Mouse (Mus musculus): ENCODE results near the gene Efna1. TPM values are rescaled to one million over a fixed set of nuclear protein-coding genes. Genes with fewer than 3 reads are reported as not detected.

Gene Efna1
- polyA plus RNA-seq, 1 experiment = not detected

DNA sequence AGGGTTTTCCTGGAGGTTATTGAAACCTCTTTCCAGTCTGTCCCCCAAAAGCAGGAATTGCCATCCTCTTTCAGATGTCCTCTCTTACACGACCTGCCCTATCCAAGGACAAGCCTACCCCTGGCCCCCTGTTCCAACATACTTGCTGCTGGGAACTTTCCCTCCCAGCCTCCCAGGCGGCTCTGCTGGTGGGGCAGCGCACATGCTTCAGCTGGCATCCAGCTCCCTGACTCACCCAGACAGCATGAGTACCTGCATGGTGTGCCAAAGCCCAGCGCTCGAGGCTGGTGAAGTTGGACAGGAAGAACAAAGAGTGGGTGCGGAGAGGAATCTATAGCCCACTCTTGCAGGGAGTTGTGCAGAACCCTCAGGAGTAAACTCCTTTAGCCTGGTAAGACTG lies 10.1 kb downstream of the Efna1 start:
- no peak for TF ChIP-seq GATA1 (IDR thresholded peaks at IDR 0.05; ENCODE audit: low read length)

DNA sequence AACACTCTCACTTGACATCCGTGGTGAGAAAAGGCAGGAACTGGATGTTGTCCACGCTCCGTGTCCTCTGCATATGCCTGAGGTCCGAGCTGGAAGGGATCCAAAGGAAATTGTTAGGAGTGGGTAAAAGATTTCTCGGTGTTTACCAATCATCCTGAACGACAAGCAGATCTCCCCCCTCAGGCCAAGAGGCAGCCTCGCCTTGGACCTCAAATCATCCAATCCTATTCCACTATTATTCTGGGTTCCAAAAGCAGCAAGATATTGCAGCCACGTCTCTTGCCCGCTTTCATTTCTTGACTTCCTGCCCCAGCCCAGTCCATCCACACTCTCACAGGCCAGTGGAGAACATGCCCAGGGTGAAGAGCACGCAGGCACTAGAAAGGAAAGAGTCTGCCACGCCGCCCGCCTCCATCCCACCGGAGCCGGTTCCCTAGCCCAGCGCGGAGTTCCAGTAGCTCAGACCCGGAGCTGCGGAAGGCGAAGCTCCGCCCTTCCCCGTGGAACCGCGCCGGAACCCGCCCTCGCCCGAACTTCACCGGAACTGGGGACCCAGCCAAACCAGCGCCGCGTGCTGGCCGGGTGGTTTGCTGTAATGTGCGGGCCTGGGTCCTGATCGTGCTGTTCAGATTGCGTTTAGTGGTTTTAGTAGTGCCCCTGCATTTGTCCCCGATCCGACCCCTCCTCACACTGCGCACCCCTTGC lies 10.7 kb downstream of the Efna1 start, which contains the start of gene Slc50a1:
Slc50a1 (minus strand) TSS at position 520 of the 705 bp plus-strand sequence.
- no peak for TF ChIP-seq GATA1 (IDR thresholded peaks at IDR 0.05; ENCODE audit: low read length)

GRCm38 (mm10) chr3:89268916-89269315 lies 12.0 kb downstream of the Efna1 start:
- no peak for TF ChIP-seq GATA1 (IDR thresholded peaks at IDR 0.05; ENCODE audit: low read length)

GRCm38 (mm10) chr3:89266439-89266893 lies 14.5 kb downstream of the Efna1 start:
- no peak for TF ChIP-seq GATA1 (IDR thresholded peaks at IDR 0.05; ENCODE audit: low read length)

DNA sequence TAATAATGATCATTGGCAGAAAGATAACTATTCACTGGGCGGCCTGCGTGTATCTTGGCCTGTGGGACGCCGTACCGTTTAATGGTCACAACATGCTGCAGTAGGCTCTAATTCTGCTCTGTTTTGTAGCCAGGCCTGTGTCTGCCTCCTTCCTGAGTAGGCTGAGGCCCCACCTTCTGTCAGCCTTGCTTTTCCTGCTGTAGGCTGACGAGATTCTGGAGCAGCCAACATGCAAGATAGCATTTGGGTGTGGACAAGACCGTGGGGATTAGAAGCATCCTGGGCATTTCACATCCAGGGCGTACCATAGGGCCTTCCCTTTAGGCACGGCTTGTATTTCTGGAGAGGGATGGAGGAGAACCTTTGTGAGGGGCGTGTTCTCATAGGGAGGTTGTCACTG lies 18.5 kb downstream of the Efna1 start:
- no peak for TF ChIP-seq GATA1 (IDR thresholded peaks at IDR 0.05; ENCODE audit: low read length)

GRCm38 (mm10) chr3:89260211-89260610 lies 20.7 kb downstream of the Efna1 start:
- no peak for TF ChIP-seq GATA1 (IDR thresholded peaks at IDR 0.05; ENCODE audit: low read length)

DNA sequence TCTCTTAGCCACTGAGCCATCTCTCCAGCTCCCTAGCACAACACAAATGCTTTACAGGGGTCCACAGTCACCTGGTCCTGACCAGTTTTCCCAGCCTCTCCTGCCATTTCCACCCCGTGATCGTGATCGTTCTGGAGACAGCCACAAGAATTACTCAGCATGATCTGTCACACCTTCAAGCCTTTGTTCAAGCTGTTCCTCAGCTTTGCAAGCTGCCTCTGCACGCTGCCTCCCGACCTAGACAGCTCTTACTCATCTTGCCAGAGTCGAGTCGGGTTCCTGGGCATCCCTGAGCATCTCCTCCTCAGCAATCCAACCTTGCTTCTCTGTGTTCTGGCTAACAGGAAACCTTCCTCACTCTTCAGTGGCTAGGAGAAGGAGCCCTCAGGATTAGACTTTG lies 21.9 kb downstream of the Efna1 start, which contains the start of gene Dpm3:
Dpm3 (plus strand) TSS at position 283 of the 400 bp plus-strand sequence.
- no peak for TF ChIP-seq GATA1 (IDR thresholded peaks at IDR 0.05; ENCODE audit: low read length)

DNA sequence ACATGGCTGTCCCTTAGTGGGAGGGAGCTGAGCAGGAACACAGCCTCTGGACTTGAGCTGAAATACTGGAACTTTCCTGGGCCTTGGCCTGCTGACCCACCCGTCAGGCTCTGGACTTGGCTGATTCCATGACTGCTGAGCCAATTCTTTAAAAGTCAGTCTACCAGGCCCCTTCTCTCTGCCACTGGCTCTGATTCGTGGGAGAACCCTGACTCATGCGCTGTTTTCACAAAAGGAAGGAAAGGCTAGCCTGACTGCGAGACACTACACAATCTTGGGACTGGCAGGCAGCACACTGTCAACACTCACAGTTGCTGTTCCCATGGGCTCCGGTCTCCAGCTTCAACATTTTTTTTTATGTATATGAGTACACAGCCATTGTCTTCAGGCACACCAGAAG lies 24.8 kb downstream of the Efna1 start:
- TF ChIP-seq GATA1 (IDR thresholded peaks at IDR 0.05; ENCODE audit: low read length) = no peak

DNA sequence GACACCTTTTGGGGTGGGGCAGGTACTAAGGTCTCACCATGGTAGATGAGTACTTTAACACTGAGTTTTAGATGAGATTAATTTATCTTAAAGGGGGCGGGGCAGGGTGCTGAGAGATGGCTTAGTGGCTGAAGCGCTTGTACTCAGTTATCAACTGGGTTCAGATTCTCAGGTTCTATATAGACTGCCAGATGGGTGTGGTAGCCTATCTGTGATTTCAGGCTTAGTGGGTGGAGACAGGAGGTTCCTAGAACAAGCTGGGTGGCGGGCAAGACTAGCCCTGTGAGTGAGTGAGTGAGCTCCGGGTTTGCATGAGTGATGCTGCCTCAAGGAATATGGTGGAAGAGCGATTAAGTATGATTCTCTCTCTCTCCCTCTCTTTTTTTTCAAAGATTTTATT lies 25.9 kb downstream of the Efna1 start:
- no peak for TF ChIP-seq GATA1 (IDR thresholded peaks at IDR 0.05; ENCODE audit: low read length)

GRCm38 (mm10) chr3:89251365-89251895 lies 29.5 kb downstream of the Efna1 start:
- no peak for TF ChIP-seq GATA1 (IDR thresholded peaks at IDR 0.05; ENCODE audit: low read length)

GRCm38 (mm10) chr3:89250435-89251040 lies 30.4 kb downstream of the Efna1 start:
- TF ChIP-seq GATA1 (IDR thresholded peaks at IDR 0.05; ENCODE audit: low read length) = no peak

DNA sequence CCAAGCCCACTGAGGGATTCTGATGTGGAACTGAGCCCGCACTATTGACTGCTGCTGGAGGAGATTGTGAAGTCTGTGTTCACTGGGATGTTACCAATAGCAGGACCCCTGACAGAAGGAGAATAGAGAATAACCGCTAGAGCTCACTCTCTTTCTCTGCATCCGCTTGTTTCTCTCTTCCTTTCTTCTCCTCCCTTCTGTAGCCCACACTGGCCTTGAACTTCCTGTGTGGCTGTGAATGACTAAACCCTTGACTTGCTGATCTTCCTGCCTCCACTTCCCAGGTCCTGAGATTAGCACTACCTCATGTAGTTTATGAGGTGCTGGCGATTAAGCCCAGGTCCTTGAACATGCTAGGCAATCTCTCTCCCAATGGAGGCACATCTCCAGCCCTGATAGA lies 33.5 kb downstream of the Efna1 start:
- TF ChIP-seq GATA1 (IDR thresholded peaks at IDR 0.05; ENCODE audit: low read length) = no peak

DNA sequence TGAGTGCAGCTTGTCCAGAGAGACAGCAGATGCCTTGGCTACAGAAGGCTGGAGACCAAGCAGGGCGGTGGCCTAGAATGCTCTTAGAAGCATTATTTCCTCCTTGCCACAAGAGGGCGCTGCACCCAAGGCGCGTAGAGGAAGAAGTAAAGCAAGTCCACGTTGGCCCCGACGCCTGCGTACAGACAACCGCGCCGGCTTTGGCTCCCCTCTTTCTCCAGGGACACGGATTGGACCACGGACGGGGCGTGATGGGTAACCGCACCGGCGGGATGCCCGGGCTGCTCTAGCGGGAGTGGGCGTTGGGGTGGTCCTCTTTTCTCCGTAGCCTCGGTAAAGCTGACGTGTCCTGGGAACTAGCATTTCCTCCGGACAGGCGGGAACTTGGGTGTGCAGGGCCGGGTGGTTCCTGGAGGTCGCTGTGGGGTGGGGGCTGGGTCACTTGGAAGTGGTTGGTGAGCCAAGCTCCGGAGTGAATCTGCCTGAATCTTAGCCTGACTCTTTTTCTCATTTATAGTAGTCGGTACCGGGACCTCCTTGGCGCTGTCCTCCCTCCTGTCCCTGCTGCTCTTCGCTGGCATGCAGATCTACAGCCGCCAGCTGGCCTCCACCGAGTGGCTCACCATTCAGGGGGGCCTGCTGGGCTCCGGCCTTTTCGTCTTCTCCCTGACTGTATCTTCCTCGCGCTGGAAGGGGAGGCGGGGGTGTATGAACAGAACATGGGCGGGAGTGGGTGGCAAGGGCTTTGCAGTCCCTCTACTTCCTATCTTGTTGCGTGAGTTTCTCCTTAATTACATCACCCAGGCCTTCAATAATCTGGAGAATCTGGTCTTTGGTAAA lies 34.5 kb downstream of the Efna1 start, which contains the start of gene Trim46:
Trim46 (minus strand) TSS at position 49 of the 840 bp plus-strand sequence.
- no peak for TF ChIP-seq GATA1 (IDR thresholded peaks at IDR 0.05; ENCODE audit: low read length)

DNA sequence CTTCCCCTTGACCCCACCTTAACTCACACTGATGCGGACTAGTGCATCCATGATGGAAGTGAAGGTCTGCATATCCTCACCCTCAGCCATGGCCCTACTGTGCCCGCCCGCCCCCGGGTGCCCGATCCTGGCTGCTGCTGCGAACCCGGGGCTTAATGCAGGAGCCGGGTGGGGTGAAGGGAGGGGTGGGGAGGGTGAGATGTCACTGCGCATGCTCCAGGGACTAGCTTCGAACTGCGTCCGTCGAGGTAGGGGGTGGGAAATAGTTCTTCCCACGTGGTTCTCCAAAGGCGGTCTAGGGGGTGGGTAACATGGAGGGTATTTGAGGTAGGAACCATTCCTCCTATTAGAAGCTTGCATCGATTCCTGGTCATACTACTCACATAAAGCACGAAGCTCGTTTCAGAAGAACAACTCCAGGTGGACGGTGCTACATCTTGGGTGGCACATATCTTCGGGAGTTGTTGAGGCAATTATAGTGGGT lies 35.2 kb downstream of the Efna1 start, which contains the start of gene Krtcap2:
Krtcap2 (plus strand) TSS at position 279 of the 484 bp plus-strand sequence.
- TF ChIP-seq GATA1 (IDR thresholded peaks at IDR 0.05; ENCODE audit: low read length) = no peak

GRCm38 (mm10) chr3:89244982-89245687 lies 35.8 kb downstream of the Efna1 start:
- TF ChIP-seq GATA1 (IDR thresholded peaks at IDR 0.05; ENCODE audit: low read length) = no peak

All from G1E-ER4 (cell line).